Mouse (Mus musculus) hindbrain, embryonic 13.5 days (tissue): ENCODE measurements at regions not wholly inside any gene's neighbourhood (a gene's known extent, or its start where the extent isn't known, plus 50 kb on each side); places are given as distances from the start of the nearest gene placed in this dataset.

Source experiments
- ATAC-seq: fragments of 200-750 bp; cut with Nextera tagmentation; 2 replicates; pipeline ENCODE4 v1.8.0; 2017; ENCODE audit warnings: moderate TSS enrichment; ENCODE audit not compliant: low FRiP score
- H3K27ac ChIP-seq: fragments of 300-500 bp; sonication (generic); 2 replicates; pipeline ENCODE4 v1.5.1; 2015; ENCODE audit warnings: inconsistent platforms, mild to moderate bottlenecking, moderate library complexity
- H3K27me3 ChIP-seq: fragments of 300-500 bp; sonication (generic); 2 replicates; pipeline ENCODE4 v1.6.1; 2015; ENCODE audit warnings: mild to moderate bottlenecking, inconsistent platforms
- H3K36me3 ChIP-seq: fragments of 300-500 bp; sonication (generic); 2 replicates; pipeline ENCODE4 v1.6.1; 2015; ENCODE audit warnings: mild to moderate bottlenecking, inconsistent platforms
- H3K4me1 ChIP-seq: fragments of 300-500 bp; sonication (generic); replicated peaks from 2 replicates; pipeline ENCODE4 v1.6.1; 2015; ENCODE audit warnings: inconsistent platforms
- H3K4me2 ChIP-seq: fragments of 300-500 bp; sonication (generic); 2 replicates; pipeline ENCODE4 v1.6.1; 2015; ENCODE audit warnings: inconsistent platforms, mild to moderate bottlenecking, moderate library complexity
- H3K4me3 ChIP-seq: fragments of 300-500 bp; sonication (generic); 2 replicates; pipeline ENCODE4 v1.5.1; 2015; ENCODE audit warnings: mild to moderate bottlenecking, inconsistent platforms
- H3K9ac ChIP-seq: fragments of 300-500 bp; sonication (generic); 2 replicates; pipeline ENCODE4 v1.6.1; 2015; ENCODE audit warnings: mild to moderate bottlenecking, inconsistent platforms
- H3K9me3 ChIP-seq: fragments of 300-500 bp; sonication (generic); 2 replicates; pipeline ENCODE4 v1.6.1; 2016; ENCODE audit warnings: inconsistent platforms
- WGBS: fragments of 180-500 bp; shearing (Covaris S2); methylation state at CpG from one replicate; pipeline ENCODE4 v1.1.7; 2015; 5-methylcytosine and 5-hydroxymethylcytosine counted together

GRCm38 (mm10) chr3:149146673-149147072 lies 156.3 kb upstream of the Adgrl2 start:
- Histone ChIP-seq H3K4me2 (no peak overlapping the region), H3K27ac (no peak overlapping the region), H3K27me3 (0 out of 2 replicates have a peak, but pooled peaks cover 3% of the 10 kb centered on the region), H3K9ac (no peak overlapping the region), H3K9me3 (no peaks in the 10 kb centered on the region), H3K4me3 (no peak overlapping the region), H3K4me1 (no peaks in the 10 kb centered on the region), H3K36me3 (no peaks in the 10 kb centered on the region)
- ATAC-seq: no peak
- 43% methylated on average over 9 of the region's 9 CpGs for WGBS

GRCm38 (mm10) chr3:149140461-149140860 lies 150.1 kb upstream of the Adgrl2 start:
- ATAC-seq: no peak
- H3K9me3 ChIP-seq: no peaks in the 10 kb centered on the region
- H3K27me3 ChIP-seq: no peaks in the 10 kb centered on the region
- no peak overlapping the region for H3K27ac ChIP-seq
- H3K4me2 ChIP-seq: no peak overlapping the region
- 90% methylated on average over 3 of the region's 3 CpGs for WGBS
- H3K9ac ChIP-seq: no peak overlapping the region
- no peak overlapping the region for H3K4me3 ChIP-seq
- H3K4me1 ChIP-seq: no peaks in the 10 kb centered on the region
- H3K36me3 ChIP-seq: no peaks in the 10 kb centered on the region

- Histone ChIP-seq H3K4me1 (no peaks in the 10 kb centered on the region), H3K4me2 (no peak overlapping the region), H3K4me3 (no peak overlapping the region), H3K9me3 (no peaks in the 10 kb centered on the region), H3K36me3 (no peaks in the 10 kb centered on the region), H3K9ac (no peak overlapping the region), H3K27ac (no peak overlapping the region), H3K27me3 (no peaks in the 10 kb centered on the region)
- WGBS: 89% methylated on average over 9 of the region's 9 CpGs
- no peak for ATAC-seq
Observed at GRCm38 (mm10) chr3:149134028-149134938, 143.9 kb upstream of the Adgrl2 start.

GRCm38 (mm10) chr3:149118806-149119205 lies 128.5 kb upstream of the Adgrl2 start:
- H3K4me3 ChIP-seq: no peak overlapping the region
- no peak overlapping the region for H3K4me2 ChIP-seq
- no peaks in the 10 kb centered on the region for H3K9me3 ChIP-seq
- no peak overlapping the region for H3K9ac ChIP-seq
- H3K4me1 ChIP-seq: no peaks in the 10 kb centered on the region
- WGBS: 92% methylated on average over 5 of the region's 5 CpGs
- no peak for ATAC-seq
- H3K27ac ChIP-seq: no peak overlapping the region
- H3K36me3 ChIP-seq: no peaks in the 10 kb centered on the region
- H3K27me3 ChIP-seq: no peaks in the 10 kb centered on the region

GRCm38 (mm10) chr3:149117684-149118056 lies 127.3 kb upstream of the Adgrl2 start:
- H3K4me3 ChIP-seq: no peak overlapping the region
- no peaks in the 10 kb centered on the region for H3K9me3 ChIP-seq
- H3K27me3 ChIP-seq: no peaks in the 10 kb centered on the region
- no peak overlapping the region for H3K9ac ChIP-seq
- H3K36me3 ChIP-seq: no peaks in the 10 kb centered on the region
- no peaks in the 10 kb centered on the region for H3K4me1 ChIP-seq
- H3K27ac ChIP-seq: no peak overlapping the region
- no peak for ATAC-seq
- H3K4me2 ChIP-seq: no peak overlapping the region
- 86% methylated on average over 4 of the region's 4 CpGs for WGBS

GRCm38 (mm10) chr3:149117018-149117683 lies 126.8 kb upstream of the Adgrl2 start:
- H3K4me1 ChIP-seq: no peaks in the 10 kb centered on the region
- no peak for ATAC-seq
- no peaks in the 10 kb centered on the region for H3K27me3 ChIP-seq
- WGBS: 76% methylated on average over 6 of the region's 6 CpGs
- H3K9me3 ChIP-seq: no peaks in the 10 kb centered on the region
- no peak overlapping the region for H3K4me2 ChIP-seq
- no peak overlapping the region for H3K27ac ChIP-seq
- H3K9ac ChIP-seq: no peak overlapping the region
- no peak overlapping the region for H3K4me3 ChIP-seq
- no peaks in the 10 kb centered on the region for H3K36me3 ChIP-seq

- Histone ChIP-seq H3K9ac (no peak overlapping the region), H3K27ac (no peak overlapping the region), H3K27me3 (0 out of 2 replicates have a peak, but pooled peaks cover 2% of the 10 kb centered on the region), H3K4me2 (no peak overlapping the region), H3K9me3 (no peaks in the 10 kb centered on the region), H3K4me1 (no peaks in the 10 kb centered on the region), H3K36me3 (no peaks in the 10 kb centered on the region), H3K4me3 (no peak overlapping the region)
- ATAC-seq: no peak
- 86% methylated on average over 11 of the region's 11 CpGs for WGBS
Observed at GRCm38 (mm10) chr3:149116604-149117003, 126.2 kb upstream of the Adgrl2 start.

GRCm38 (mm10) chr3:149115901-149116300 lies 125.5 kb upstream of the Adgrl2 start:
- Histone ChIP-seq H3K4me1 (no peaks in the 10 kb centered on the region), H3K27me3 (0 out of 2 replicates have a peak, but pooled peaks cover 5% of the 10 kb centered on the region), H3K36me3 (no peaks in the 10 kb centered on the region), H3K4me2 (no peak overlapping the region), H3K4me3 (no peak overlapping the region), H3K9me3 (no peaks in the 10 kb centered on the region), H3K9ac (no peak overlapping the region), H3K27ac (no peak overlapping the region)
- ATAC-seq: no peak
- 87% methylated on average over 12 of the region's 12 CpGs for WGBS

GRCm38 (mm10) chr3:149112878-149113277 lies 122.5 kb upstream of the Adgrl2 start:
- no peak for ATAC-seq
- no peak overlapping the region for H3K9ac ChIP-seq
- no peak overlapping the region for H3K4me3 ChIP-seq
- WGBS: 86% methylated on average over 6 of the region's 6 CpGs
- H3K27me3 ChIP-seq: 0 out of 2 replicates have a peak, but pooled peaks cover 5% of the 10 kb centered on the region
- H3K36me3 ChIP-seq: no peaks in the 10 kb centered on the region
- H3K4me2 ChIP-seq: no peak overlapping the region
- H3K27ac ChIP-seq: no peak overlapping the region
- H3K9me3 ChIP-seq: no peaks in the 10 kb centered on the region
- no peaks in the 10 kb centered on the region for H3K4me1 ChIP-seq

GRCm38 (mm10) chr3:149111529-149112439 lies 121.4 kb upstream of the Adgrl2 start:
- Histone ChIP-seq H3K36me3 (no peaks in the 10 kb centered on the region), H3K27ac (no peak overlapping the region), H3K4me1 (no peaks in the 10 kb centered on the region), H3K9ac (no peak overlapping the region), H3K4me3 (no peak overlapping the region), H3K9me3 (no peaks in the 10 kb centered on the region), H3K4me2 (no peak overlapping the region), H3K27me3 (0 out of 2 replicates have a peak, but pooled peaks cover 5% of the 10 kb centered on the region)
- ATAC-seq: no peak
- 58% methylated on average over 19 of the region's 19 CpGs for WGBS

- Histone ChIP-seq H3K4me1 (no peaks in the 10 kb centered on the region), H3K27ac (no peak overlapping the region), H3K9me3 (no peaks in the 10 kb centered on the region), H3K36me3 (no peaks in the 10 kb centered on the region), H3K4me2 (no peak overlapping the region), H3K4me3 (no peak overlapping the region), H3K27me3 (0 out of 2 replicates have a peak, but pooled peaks cover 5% of the 10 kb centered on the region), H3K9ac (no peak overlapping the region)
- 71% methylated on average over 9 of the region's 9 CpGs for WGBS
- no peak for ATAC-seq
Observed at GRCm38 (mm10) chr3:149110831-149111230, 120.5 kb upstream of the Adgrl2 start.
